ENCODE assay signal across 19 mouse cellular contexts in the genomic region with DNA sequence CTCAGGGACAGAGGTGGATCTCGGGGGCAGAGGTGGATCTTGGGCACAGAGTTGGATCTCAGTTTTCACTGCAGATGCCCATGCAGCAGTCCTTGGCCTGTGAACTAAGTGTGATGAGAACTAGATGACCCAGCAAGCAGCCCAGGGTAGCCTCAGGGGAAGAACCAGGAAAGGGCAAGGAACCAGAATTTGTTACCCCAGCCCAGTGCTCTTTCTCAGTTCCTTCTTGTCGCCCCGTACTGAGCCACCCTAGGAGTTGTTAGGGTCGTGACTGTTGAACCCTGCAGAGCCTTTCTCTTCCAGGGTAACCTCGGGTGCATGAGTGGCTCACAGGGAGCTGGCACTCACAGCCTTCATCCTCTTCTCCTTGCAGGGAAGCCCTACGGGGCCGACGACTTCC.
"Had no signal": no experiment of that assay in that cellular context is flagged by ENCODE, and none has a peak within 500 bp of the region (broad histone marks: within the 10 kb centered on the region; RNA-seq: fewer than 3 reads in every experiment).

No protein-coding gene starts in this region.

- H3K27me3 ChIP-seq: intestine, embryonic 15.5 days; limb, embryonic 13.5 days; lung, embryonic 15.5 days; stomach, embryonic 15.5 days had no signal

- H3K9ac ChIP-seq: intestine, embryonic 15.5 days; limb, embryonic 13.5 days; lung, embryonic 15.5 days; stomach, embryonic 15.5 days had no signal

- ATAC-seq: intestine, embryonic 15.5 days had no signal

- H3K27ac ChIP-seq: intestine, embryonic 15.5 days; limb, embryonic 13.5 days; lung, embryonic 15.5 days; stomach, embryonic 15.5 days had no signal

- H3K9me3 ChIP-seq: intestine, embryonic 15.5 days; limb, embryonic 13.5 days; lung, embryonic 15.5 days; stomach, embryonic 15.5 days had no signal

- H3K4me1 ChIP-seq: intestine, embryonic 15.5 days; limb, embryonic 13.5 days; lung, embryonic 15.5 days; stomach, embryonic 15.5 days had no signal

- DNase-seq: kidney, adult 18-20 months; kidney, adult 9 months; kidney, postnatal 14 days; kidney, postnatal 4 days; left cerebral cortex, postnatal 4 days; liver; lung, adult 18-20 months; lung, postnatal 14 days; lung, postnatal 4 days; midbrain, embryonic 14.5 days; right cerebral cortex, adult 18-20 months; right cerebral cortex, postnatal 14 days; right cerebral cortex, postnatal 4 days; thymus, postnatal 25 days had no signal

- H3K4me3 ChIP-seq: intestine, embryonic 15.5 days; limb, embryonic 13.5 days; lung, embryonic 15.5 days; stomach, embryonic 15.5 days had no signal

- H3K4me2 ChIP-seq: intestine, embryonic 15.5 days; limb, embryonic 13.5 days; lung, embryonic 15.5 days; midbrain, embryonic 11.5 days; stomach, embryonic 15.5 days had no signal
